Mouse (Mus musculus): ENCODE data around the gene Atp8b2. TPM values are rescaled to one million over a fixed set of nuclear protein-coding genes. Genes with fewer than 3 reads are reported as not detected.

The Atp8b2 gene
- total RNA-seq (2015) = 7.3 and 8.6 TPM in 2 replicates
- 25.7 and 28.5 TPM in 2 replicates for total RNA-seq (2017)

DNA sequence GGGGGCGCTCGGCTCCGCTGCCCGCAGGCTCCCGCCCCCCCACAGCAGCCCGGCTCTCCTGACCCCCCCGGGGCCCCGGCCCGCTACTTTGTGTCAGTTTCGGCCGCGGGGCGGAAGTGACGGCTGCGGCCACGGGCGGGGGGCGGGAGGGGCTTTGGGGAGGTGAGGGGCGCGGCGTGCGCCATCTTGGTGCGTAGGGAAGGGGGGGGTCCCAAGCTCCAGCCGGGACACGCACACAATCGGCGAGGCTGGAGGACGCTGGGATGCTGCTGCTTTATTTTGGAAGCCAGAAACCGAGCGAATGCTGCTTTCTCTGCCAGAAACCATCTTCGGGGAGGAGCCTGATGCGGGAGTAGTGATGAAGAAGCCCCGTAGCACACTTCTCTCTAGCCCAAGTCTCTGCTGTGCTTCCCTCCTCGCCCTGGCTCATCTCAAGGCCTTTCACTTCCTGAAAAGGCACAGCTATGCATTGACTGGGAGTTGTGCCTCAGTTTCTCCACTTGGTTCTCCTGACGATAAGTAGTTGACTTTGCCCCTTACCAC, at the start of gene Atp8b2:
Gene Atp8b2, minus strand, starts transcription at position 288 of the 543 bp plus-strand sequence.
- ATAC-seq (replicated peaks; ENCODE audit: poor library complexity) = no peak

DNA sequence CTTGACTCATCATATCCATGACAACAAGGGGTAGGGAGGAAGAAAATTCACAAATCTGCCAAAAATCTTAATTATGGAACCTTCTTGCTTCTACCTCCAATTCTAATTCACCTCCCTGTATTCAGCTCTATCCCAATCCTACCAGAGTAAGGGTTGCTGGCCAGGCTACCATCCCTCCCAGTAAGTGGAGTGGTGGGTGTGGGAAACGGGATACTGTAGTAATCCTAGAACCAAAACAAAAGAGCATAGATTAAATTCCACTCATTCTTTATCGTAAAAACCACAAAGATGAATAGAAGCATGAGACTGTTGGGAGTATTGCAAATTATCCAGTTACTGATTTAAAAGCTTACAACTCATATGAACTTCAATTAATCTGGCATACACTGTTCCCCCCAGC, 47.0 kb upstream of the Atp8b2 start:
- ATAC-seq (replicated peaks; ENCODE audit: poor library complexity) = no peak

GRCm38 (mm10) chr3:90004091-90004796, 40.9 kb upstream of the Atp8b2 start:
- no peak for ATAC-seq (replicated peaks; ENCODE audit: poor library complexity)

DNA sequence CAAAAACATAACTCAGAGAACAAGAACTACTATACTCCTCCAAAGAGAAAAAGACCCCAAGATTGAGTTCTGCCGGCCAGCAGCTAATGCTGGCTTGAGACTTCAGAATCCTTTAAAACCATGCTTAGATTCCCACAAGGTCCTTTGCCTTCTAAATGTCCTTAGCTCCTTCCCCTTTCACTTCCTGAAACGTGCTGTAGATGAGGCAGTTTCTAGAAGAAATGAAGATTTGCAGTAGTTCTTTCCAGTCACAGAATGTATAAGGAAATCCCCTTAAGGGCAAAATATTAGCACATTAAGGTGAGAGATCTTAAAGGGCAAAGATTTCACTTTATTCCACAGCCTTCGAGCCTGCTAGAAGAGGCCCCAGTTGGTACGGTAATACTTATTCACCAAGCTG, 36.5 kb upstream of the Atp8b2 start:
- ATAC-seq (replicated peaks; ENCODE audit: poor library complexity) = no peak

DNA sequence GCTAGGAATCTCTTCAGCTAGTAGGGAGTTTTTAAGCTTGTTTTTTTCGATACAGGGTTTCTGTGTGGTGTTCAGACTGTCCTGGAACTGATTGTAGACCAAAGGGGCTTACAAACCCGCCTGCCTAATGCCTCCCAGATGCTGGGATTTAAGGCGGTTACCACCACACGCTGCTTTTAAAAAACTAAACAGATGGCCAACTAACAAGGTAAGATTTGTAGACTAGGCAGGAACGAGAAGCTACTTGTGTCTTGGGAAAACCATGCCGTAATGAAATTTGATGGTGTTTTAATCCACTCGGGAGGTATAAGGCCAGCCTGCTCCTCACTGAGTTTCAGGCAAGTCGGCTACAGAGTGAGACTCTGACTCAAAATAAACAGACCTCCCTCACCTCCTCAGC, 35.8 kb upstream of the Atp8b2 start:
- ATAC-seq (replicated peaks; ENCODE audit: poor library complexity) = peak; percentile 4; the same call in 1 of the 2 replicates

- peak; percentile 99 for ATAC-seq (replicated peaks; ENCODE audit: poor library complexity)
Observed at GRCm38 (mm10) chr3:89998612-89999054, 35.3 kb upstream of the Atp8b2 start, which contains the start of gene Hax1. Gene Hax1 (minus strand): TSS chr3:89998780.

DNA sequence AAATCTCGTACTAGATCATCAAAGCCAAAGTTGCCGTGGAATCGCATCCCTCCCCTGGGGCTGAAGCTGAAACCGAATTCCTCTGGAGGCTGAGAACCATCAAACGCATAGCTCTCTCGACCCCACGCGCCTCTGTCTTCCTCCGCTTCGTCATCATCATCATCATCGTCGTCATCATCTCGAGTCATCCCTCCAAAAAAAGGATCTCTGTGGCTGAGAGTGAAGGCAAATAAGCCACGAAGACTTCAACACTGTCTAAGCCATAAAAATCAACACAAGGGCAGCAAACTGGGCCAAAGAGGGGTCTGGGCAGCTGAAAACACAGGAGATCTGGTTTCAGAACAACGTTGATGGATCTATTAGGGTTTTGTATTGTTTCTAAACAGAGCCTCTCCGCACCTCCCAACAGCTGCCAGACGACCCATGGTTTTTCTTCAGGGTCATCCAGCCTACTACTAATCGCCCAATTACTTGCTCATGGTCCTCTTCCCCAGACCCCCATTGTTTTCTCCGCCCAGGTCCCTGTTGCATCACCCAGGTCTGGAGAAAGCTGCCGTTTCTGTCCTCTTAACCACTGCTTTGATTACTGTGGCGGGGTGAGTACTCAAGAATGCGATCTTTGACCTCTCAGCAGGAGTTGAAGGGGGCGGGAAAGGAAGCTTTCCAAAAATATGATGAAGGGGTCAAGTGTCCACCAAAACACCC, 34.6 kb upstream of the Atp8b2 start:
- ATAC-seq (replicated peaks; ENCODE audit: poor library complexity) = peak; percentile 41

DNA sequence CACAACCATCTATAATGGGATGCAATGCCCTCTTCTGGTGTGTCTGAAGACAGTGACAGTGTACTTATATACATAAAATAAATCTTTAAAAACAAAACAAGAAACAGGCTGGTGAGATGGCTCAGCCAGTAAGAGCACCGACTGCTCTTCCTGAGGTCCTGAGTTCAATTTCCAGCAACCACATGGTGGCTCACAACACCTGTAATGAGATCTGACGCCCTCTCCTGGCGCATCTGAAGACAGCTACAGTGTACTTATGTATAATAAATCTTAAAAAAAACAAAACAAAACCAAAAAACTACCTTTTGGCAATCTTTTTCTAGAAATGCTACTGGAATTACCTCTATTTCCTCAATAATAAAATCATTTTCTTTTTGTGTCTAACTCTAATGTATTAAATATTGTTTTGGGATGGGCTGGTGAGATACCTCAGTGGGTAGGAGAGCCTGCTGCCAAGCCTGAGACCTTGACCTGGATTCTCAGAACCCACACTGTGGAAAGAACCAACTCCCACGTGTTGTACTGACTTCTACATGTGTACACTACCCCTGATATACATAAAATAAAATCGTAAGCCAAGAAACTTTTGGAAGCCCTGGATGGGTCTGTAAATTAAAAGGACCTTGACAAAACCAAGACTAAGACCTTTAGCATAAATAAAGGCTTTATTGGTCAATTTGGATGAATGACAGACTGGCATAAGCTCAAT, 31.7 kb upstream of the Atp8b2 start:
- ATAC-seq (replicated peaks; ENCODE audit: poor library complexity) = no peak

GRCm38 (mm10) chr3:89987822-89988221, 24.5 kb upstream of the Atp8b2 start:
- peak; percentile 80 for ATAC-seq (replicated peaks; ENCODE audit: poor library complexity)

DNA sequence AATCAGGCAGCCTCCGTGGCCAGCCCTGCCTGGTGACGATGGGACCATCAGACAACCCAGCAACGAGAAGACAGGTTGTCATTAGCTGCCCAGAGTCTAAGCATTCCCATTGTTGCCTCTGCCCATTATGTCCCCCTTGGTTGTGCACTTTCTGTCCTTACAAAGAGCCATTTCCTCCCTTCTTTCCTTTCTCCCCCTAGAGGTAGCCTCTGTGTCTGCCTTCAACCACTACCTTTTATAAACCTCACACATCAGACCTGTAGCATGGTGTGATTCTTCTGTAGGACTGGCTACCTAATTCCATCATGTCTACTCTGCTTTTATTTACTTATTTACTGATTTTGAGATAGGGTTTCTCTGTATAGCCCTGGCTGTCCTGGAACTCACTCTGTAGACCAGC, 23.9 kb upstream of the Atp8b2 start:
- peak; percentile 69 for ATAC-seq (replicated peaks; ENCODE audit: poor library complexity)

DNA sequence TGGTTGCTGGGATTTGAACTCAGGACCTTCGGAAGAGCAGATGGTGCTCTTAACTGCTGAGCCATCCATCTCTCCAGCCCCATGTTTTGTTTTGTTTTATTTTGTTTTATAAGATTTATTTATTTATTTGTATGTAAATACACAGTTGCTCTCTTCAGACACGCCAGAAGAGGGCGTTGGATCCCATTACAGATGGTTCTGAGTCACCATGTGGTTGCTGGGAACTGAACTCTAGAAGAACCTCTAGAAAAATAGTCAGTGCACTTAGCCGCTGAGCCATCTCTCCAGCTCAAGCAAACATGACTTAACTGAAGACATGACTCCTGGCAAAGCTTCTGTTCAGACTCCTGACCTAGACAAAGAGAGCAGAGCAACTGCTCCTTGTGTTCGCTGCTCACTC, 19.1 kb upstream of the Atp8b2 start:
- ATAC-seq (replicated peaks; ENCODE audit: poor library complexity) = no peak

GRCm38 (mm10) chr3:89976859-89977258, 13.6 kb upstream of the Atp8b2 start:
- no peak for ATAC-seq (replicated peaks; ENCODE audit: poor library complexity)

DNA sequence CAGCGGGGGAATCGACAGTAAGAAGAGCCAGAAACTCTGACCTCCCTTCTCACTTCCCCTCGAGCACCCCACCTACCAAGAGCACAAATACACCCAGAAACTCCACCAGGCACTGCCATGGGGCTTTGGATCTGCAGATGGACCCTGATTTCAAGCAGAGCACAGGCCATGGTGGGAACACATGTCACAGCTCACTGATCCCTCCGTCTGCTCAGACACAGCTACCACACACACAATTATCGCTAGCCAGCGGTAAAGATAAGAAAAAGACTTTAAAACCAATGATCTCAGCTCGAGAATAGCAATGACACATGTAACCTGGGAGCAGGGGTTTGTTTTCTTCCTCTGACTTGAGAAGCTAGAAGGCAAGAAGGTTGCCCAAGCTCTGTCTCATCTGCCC, 5.2 kb upstream of the Atp8b2 start:
- ATAC-seq (replicated peaks; ENCODE audit: poor library complexity) = no peak

GRCm38 (mm10) chr3:89966946-89967345, 3.6 kb upstream of the Atp8b2 start:
- 0 out of 2 replicates have a peak, but pooled peaks have one; percentile 29 for ATAC-seq (replicated peaks; ENCODE audit: poor library complexity)

DNA sequence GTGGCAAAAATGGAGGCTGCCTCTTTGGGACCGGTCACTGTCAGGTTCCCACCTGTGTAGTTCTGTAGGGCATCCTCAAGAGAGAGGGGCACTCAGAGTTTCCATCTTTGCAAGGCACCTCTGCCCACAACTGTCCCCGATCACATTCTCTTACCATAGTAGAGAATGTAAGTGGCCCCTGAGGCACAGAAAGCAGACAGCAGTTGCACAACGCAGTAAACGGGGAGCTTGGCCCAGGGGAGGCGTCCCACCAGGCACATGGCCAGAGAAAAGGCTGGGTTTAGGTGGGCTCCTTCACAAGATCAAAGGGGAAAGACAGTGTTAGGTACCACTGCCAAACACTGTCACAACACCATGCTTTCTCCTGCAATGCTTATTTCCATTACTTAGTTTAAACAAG, 2.7 kb upstream of the Atp8b2 start:
- no peak for ATAC-seq (replicated peaks; ENCODE audit: poor library complexity)

GRCm38 (mm10) chr3:89965557-89965956, 2.2 kb upstream of the Atp8b2 start:
- no peak for ATAC-seq (replicated peaks; ENCODE audit: poor library complexity)

DNA sequence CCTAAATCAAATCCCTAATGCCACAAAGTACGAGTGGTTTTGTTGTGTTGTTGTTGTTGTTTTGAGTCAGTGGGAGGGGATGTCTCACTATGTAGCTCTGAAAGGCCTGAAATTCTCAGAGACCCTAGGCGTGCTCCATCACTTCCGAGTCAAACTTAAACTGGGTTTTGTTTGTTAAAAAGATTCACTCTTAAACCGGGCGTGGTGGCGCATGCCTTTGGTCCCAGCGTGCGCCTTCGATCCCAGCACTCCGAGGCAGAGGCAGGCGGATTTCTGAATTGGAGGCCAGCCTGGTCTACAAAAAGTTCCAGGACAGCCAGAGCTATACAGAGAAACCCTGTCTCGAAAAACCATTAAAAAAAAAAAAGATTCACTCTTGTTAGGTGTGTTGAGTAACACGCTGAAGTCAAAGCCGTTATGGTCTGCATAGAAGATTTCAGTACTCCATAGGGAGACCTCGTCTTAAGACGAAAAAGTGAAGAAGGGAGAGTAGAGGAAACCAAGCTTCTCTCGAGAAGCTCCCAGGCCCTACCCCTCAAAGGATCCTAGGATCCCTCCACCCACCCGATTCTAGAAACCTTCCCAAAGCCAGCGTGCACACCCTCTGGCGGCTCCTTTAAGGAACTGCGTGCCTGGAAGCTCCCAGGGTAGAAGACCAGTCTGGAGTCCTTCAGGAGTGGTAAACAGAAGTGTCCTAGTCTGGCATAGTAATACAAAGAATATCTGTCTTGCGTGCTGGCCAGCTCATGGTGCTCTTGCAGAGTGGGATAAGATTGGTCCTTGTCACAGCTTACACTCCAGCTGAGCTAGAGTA, 825 bp upstream of the Atp8b2 start:
- ATAC-seq (replicated peaks; ENCODE audit: poor library complexity) = peak; percentile 61

GRCm38 (mm10) chr3:89962751-89963220, 522 bp downstream of the Atp8b2 start:
- no peak for ATAC-seq (replicated peaks; ENCODE audit: poor library complexity)

- no peak for ATAC-seq (replicated peaks; ENCODE audit: poor library complexity)
Observed at GRCm38 (mm10) chr3:89962059-89962750, 1.1 kb downstream of the Atp8b2 start.

GRCm38 (mm10) chr3:89961436-89961835, 1.9 kb downstream of the Atp8b2 start:
- ATAC-seq (replicated peaks; ENCODE audit: poor library complexity) = peak; percentile 12; the same call in 1 of the 2 replicates

All from megakaryocyte progenitor cell, adult 5-6 weeks (primary cell).